Mouse (Mus musculus) liver, embryonic 15.5 days (tissue): Measurements from ENCODE around the gene Ngb. TPM values are rescaled to one million over a fixed set of nuclear protein-coding genes. Genes with fewer than 3 reads are reported as not detected.

ENCODE experiments used
- ATAC-seq: fragments of 200-750 bp; cut with Nextera tagmentation; 2 replicates; pipeline ENCODE4 v1.8.0; 2017; ENCODE audit warnings: moderate number of reproducible peaks, mild to moderate bottlenecking, moderate library complexity; ENCODE audit not compliant: insufficient read depth
- H3K27ac ChIP-seq: fragments of 300-500 bp; sonication (generic); replicated peaks from 2 replicates; pipeline ENCODE4 v1.5.1; 2015; ENCODE audit warnings: mild to moderate bottlenecking, inconsistent platforms
- H3K27me3 ChIP-seq: fragments of 300-500 bp; sonication (generic); 2 replicates; pipeline ENCODE4 v1.6.1; 2015; ENCODE audit warnings: mild to moderate bottlenecking, inconsistent platforms
- H3K36me3 ChIP-seq: fragments of 300-500 bp; sonication (generic); replicated peaks from 2 replicates; pipeline ENCODE4 v1.6.1; 2015; ENCODE audit warnings: moderate library complexity, mild to moderate bottlenecking, inconsistent platforms
- H3K4me1 ChIP-seq: fragments of 300-500 bp; sonication (generic); replicated peaks from 2 replicates; pipeline ENCODE4 v1.6.1; 2015; ENCODE audit warnings: inconsistent platforms
- H3K4me2 ChIP-seq: fragments of 300-500 bp; sonication (generic); 2 replicates; pipeline ENCODE4 v1.6.1; 2015; ENCODE audit warnings: moderate library complexity, mild to moderate bottlenecking, inconsistent platforms
- H3K4me3 ChIP-seq: fragments of 300-500 bp; sonication (generic); replicated peaks from 2 replicates; pipeline ENCODE4 v1.5.1; 2015; ENCODE audit warnings: mild to moderate bottlenecking, inconsistent platforms
- H3K9ac ChIP-seq: fragments of 300-500 bp; sonication (generic); 2 replicates; pipeline ENCODE4 v1.6.1; 2015; ENCODE audit warnings: moderate library complexity, mild to moderate bottlenecking, inconsistent platforms
- H3K9me3 ChIP-seq: fragments of 300-500 bp; sonication (generic); replicated peaks from 2 replicates; pipeline ENCODE4 v1.6.1; 2016; ENCODE audit warnings: inconsistent platforms
- WGBS: fragments of 180-500 bp; shearing (Covaris S2); methylation state at CpG from one replicate; pipeline ENCODE4 v1.1.7; 2015; ENCODE audit warnings: mixed read lengths; ENCODE audit not compliant: insufficient replicate concordance; 5-methylcytosine and 5-hydroxymethylcytosine counted together
- polyA plus RNA-seq: library from polyadenylated mRNA; unstranded; fragments of >200 nt; fragmentation: Nextera tagmentation; extraction: Ambion mirVana; gene quantifications from 2 replicates; pipeline ENCODE4 v1.2.1, GENCODE M21; 2015

The Ngb gene
- 0.16 TPM in 1 of 2 replicates, not detected in the other for polyA plus RNA-seq

DNA sequence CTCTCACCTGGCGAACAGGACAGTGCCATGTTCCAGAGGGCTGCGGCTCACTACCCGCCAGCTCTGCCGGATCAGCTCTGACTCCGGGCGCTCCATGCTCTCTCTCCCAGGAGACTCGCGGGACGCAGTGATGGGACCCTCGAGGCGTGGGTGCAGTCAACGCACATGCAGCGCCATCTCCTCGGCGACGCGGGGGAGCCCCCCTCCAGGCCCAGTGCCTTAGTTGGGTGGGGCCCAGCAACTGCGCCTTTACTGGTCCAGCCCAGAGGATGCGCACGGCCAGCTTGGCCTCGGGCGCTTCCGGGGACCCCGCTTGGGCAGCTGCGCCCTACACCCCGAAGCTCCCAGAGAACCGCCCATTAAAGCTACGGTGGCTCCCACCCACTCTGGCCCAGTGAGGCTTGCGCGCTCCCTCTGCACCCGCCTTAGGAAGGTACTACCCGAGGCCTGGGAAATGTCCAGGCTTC is at the start of gene Ngb:
Ngb (minus strand) TSS at position 375 of the 467 bp plus-strand sequence.
- Histone ChIP-seq H3K4me3 (no peak within 1 kb of the TSS), H3K36me3 (no peaks in the 10 kb centered on the region), H3K27me3 (peaks cover 51% of the 10 kb centered on the region), H3K9ac (no peak within 1 kb of the TSS), H3K9me3 (no peaks in the 10 kb centered on the region), H3K4me1 (no peaks in the 10 kb centered on the region), H3K27ac (no peak within 1 kb of the TSS), H3K4me2 (peak within 1 kb of the TSS; percentile 10; the same call in 1 of the 2 replicates)
- ATAC-seq = no peak
- WGBS = 6% methylated on average over 32 of the region's 32 CpGs

GRCm38 (mm10) chr12:87149471-87149870 is 47.1 kb upstream of the Ngb start:
- no peak overlapping the region for H3K27ac ChIP-seq
- no peak for ATAC-seq
- 82% methylated on average over 5 of the region's 5 CpGs for WGBS
- no peaks in the 10 kb centered on the region for H3K27me3 ChIP-seq
- no peaks in the 10 kb centered on the region for H3K9me3 ChIP-seq
- H3K36me3 ChIP-seq = peaks cover 12% of the 10 kb centered on the region
- H3K4me3 ChIP-seq = no peak overlapping the region
- no peak overlapping the region for H3K4me2 ChIP-seq
- no peak overlapping the region for H3K9ac ChIP-seq
- H3K4me1 ChIP-seq = peaks cover 20% of the 10 kb centered on the region

DNA sequence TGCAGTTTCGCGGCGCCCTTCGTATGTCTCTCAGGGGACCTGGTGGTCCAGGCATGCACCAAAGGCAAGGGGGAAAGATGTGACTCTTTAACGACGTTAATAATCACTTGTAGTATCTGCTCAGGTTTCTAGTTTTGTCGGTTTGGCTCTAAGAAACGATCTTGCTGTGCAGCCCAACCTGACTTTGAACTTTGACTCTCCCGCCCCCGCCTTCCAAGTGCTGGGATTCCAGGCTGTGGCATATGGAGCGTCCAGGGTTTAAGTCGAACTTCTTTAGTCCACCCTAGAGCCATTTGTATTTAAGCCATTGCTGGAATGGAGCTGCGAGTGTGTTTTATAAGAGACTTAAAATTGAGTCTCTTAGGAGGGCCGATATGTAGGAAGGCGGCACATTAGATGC is 45.8 kb upstream of the Ngb start:
- Histone ChIP-seq H3K9me3 (no peaks in the 10 kb centered on the region), H3K36me3 (peaks cover 12% of the 10 kb centered on the region), H3K27ac (peak overlapping the region; percentile 86), H3K4me3 (peak overlapping the region; percentile 92), H3K9ac (peak overlapping the region; percentile 77), H3K4me1 (peaks cover 20% of the 10 kb centered on the region), H3K27me3 (no peaks in the 10 kb centered on the region), H3K4me2 (peak overlapping the region; percentile 94)
- ATAC-seq = no peak
- 15% methylated on average over 15 of the region's 15 CpGs for WGBS

GRCm38 (mm10) chr12:87147395-87148089 is 45.2 kb upstream of the Ngb start, which contains the start of gene Pomt2:
Gene Pomt2 (minus strand): TSS chr12:87147968.
- ATAC-seq = peak; percentile 98
- Histone ChIP-seq H3K4me3 (peak within 1 kb of the TSS; percentile 92), H3K4me2 (peak within 1 kb of the TSS; percentile 94), H3K27me3 (no peaks in the 10 kb centered on the region), H3K9ac (peak within 1 kb of the TSS; percentile 77), H3K9me3 (no peaks in the 10 kb centered on the region), H3K27ac (peak within 1 kb of the TSS; percentile 86), H3K4me1 (peaks cover 20% of the 10 kb centered on the region), H3K36me3 (peaks cover 8% of the 10 kb centered on the region)
- 1% methylated on average over 61 of the region's 61 CpGs for WGBS

GRCm38 (mm10) chr12:87146966-87147365 is 44.6 kb upstream of the Ngb start, which contains the start of gene Gstz1:
Gene Gstz1 (plus strand): TSS chr12:87147165.
- peak within 1 kb of the TSS; percentile 86 for H3K27ac ChIP-seq
- peaks cover 8% of the 10 kb centered on the region for H3K36me3 ChIP-seq
- no peaks in the 10 kb centered on the region for H3K9me3 ChIP-seq
- H3K9ac ChIP-seq = peak within 1 kb of the TSS; percentile 77
- peak within 1 kb of the TSS; percentile 94 for H3K4me2 ChIP-seq
- peaks cover 20% of the 10 kb centered on the region for H3K4me1 ChIP-seq
- under 1% methylated on average over 27 of the region's 27 CpGs for WGBS
- no peaks in the 10 kb centered on the region for H3K27me3 ChIP-seq
- H3K4me3 ChIP-seq = peak within 1 kb of the TSS; percentile 92
- peak; percentile 82 for ATAC-seq

DNA sequence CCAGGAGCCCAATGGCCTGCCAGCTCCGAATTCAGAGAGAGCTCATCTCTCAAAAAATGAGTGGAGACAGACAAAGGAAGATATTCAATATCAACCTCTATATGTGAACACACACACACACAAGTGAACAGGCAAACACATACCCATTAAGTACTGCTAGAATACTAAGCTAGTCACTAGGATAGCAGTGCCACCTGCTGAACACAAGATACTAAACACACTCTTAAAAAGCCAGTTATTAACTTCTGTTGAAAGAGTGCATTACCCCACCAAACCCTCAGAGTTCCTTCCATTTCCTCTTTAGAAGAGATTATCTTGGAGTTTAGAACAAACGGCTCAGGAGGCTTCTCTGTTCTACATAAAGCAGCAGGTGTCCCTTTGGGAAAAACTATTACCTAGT is 39.8 kb upstream of the Ngb start:
- Histone ChIP-seq H3K27me3 (no peaks in the 10 kb centered on the region), H3K9ac (no peak overlapping the region), H3K9me3 (no peaks in the 10 kb centered on the region), H3K4me2 (no peak overlapping the region), H3K36me3 (peaks cover 9% of the 10 kb centered on the region; the same call in 1 of the 2 replicates), H3K4me3 (no peak overlapping the region), H3K4me1 (peaks cover 10% of the 10 kb centered on the region), H3K27ac (no peak overlapping the region)
- no peak for ATAC-seq
- 40% methylated on average over 2 of the region's 2 CpGs for WGBS

GRCm38 (mm10) chr12:87138768-87139167 is 36.4 kb upstream of the Ngb start:
- no peak overlapping the region for H3K4me3 ChIP-seq
- 52% methylated on average over 2 of the region's 2 CpGs for WGBS
- no peak overlapping the region for H3K9ac ChIP-seq
- ATAC-seq = no peak
- H3K27me3 ChIP-seq = no peaks in the 10 kb centered on the region
- H3K4me1 ChIP-seq = no peaks in the 10 kb centered on the region
- no peak overlapping the region for H3K27ac ChIP-seq
- no peaks in the 10 kb centered on the region for H3K9me3 ChIP-seq
- no peak overlapping the region for H3K4me2 ChIP-seq
- peaks cover 11% of the 10 kb centered on the region; the same call in 1 of the 2 replicates for H3K36me3 ChIP-seq

DNA sequence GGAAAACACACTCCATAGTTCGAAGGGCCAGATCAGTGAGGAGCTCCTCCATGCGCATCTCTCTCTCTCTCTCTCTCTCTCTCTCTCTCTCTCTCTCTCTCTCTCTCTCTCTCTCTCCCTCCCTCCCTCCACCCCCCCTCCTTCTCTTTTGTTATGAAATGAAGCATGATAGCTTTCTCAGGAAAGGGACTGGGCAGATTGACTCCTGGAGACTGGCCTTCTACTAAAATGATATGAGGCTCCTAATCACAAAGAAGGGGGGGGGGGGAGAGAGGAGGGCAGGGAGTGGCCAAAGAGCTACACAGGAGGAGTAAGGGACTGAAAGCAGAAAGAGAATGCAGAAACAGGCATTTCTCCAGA is 36.0 kb upstream of the Ngb start:
- Histone ChIP-seq H3K9ac (no peak overlapping the region), H3K4me2 (no peak overlapping the region), H3K4me1 (no peaks in the 10 kb centered on the region), H3K9me3 (no peaks in the 10 kb centered on the region), H3K4me3 (no peak overlapping the region), H3K36me3 (peaks cover 11% of the 10 kb centered on the region; the same call in 1 of the 2 replicates), H3K27me3 (no peaks in the 10 kb centered on the region), H3K27ac (no peak overlapping the region)
- ATAC-seq = no peak
- WGBS = 84% methylated on average over 2 of the region's 2 CpGs

- H3K27me3 ChIP-seq = no peaks in the 10 kb centered on the region
- no peak overlapping the region for H3K9ac ChIP-seq
- H3K27ac ChIP-seq = no peak overlapping the region
- no peak overlapping the region for H3K4me2 ChIP-seq
- peaks cover 3% of the 10 kb centered on the region; the same call in 1 of the 2 replicates for H3K4me1 ChIP-seq
- WGBS = 73% methylated on average over 15 of the region's 15 CpGs
- no peak for ATAC-seq
- peaks cover 11% of the 10 kb centered on the region; the same call in 1 of the 2 replicates for H3K36me3 ChIP-seq
- H3K4me3 ChIP-seq = no peak overlapping the region
- no peaks in the 10 kb centered on the region for H3K9me3 ChIP-seq
Observed at GRCm38 (mm10) chr12:87137439-87138341, 35.4 kb upstream of the Ngb start.

GRCm38 (mm10) chr12:87132784-87133183 is 30.4 kb upstream of the Ngb start:
- no peaks in the 10 kb centered on the region for H3K27me3 ChIP-seq
- peaks cover 7% of the 10 kb centered on the region; the same call in 1 of the 2 replicates for H3K4me1 ChIP-seq
- H3K27ac ChIP-seq = no peak overlapping the region
- ATAC-seq = peak; percentile 47; the same call in 1 of the 2 replicates
- H3K4me3 ChIP-seq = no peak overlapping the region
- peaks cover 8% of the 10 kb centered on the region; the same call in 1 of the 2 replicates for H3K36me3 ChIP-seq
- WGBS = 46% methylated on average over 9 of the region's 9 CpGs
- H3K4me2 ChIP-seq = no peak overlapping the region
- no peaks in the 10 kb centered on the region for H3K9me3 ChIP-seq
- H3K9ac ChIP-seq = no peak overlapping the region

DNA sequence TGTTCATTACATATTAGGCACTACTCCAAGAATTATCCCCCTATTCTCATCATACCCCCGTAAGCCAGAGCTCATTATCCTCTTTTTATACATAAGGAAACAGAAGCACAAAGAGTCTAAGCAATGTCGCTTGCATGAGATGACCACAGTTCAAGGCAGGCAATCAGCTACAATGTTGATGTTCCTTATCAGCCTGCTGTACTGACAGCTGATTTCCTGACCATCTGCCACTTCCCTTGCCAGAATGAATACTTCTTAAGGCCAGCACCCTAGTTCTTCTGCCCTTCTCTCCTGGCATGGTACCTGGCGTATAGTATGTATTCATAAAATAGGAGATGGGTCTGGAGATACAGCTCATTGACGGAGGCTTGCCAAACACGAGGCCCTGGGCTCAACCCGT is 29.9 kb upstream of the Ngb start:
- WGBS = 44% methylated on average over 6 of the region's 6 CpGs
- H3K4me2 ChIP-seq = no peak overlapping the region
- H3K4me3 ChIP-seq = no peak overlapping the region
- no peaks in the 10 kb centered on the region for H3K9me3 ChIP-seq
- H3K36me3 ChIP-seq = 0 out of 2 replicates have a peak, but pooled peaks cover 3% of the 10 kb centered on the region
- no peak overlapping the region for H3K9ac ChIP-seq
- H3K27ac ChIP-seq = no peak overlapping the region
- no peak for ATAC-seq
- peaks cover 7% of the 10 kb centered on the region; the same call in 1 of the 2 replicates for H3K4me1 ChIP-seq
- H3K27me3 ChIP-seq = no peaks in the 10 kb centered on the region
